Mouse (Mus musculus) right cerebral cortex, postnatal 36 days (tissue): ENCODE results near the gene Sptlc2.

Experiments
- DNase-seq, 2 experiments: peaks; one replicate each; pipeline ENCODE4 v3.0.0; 2022; ENCODE audit warnings: low spot score in 2 of 2, mixed read lengths in 1 of 2

The Sptlc2 gene

GRCm38 (mm10) chr12:87397126-87397525 is 9.0 kb upstream of the Sptlc2 start:
- no peak for DNase-seq

- DNase-seq = no peak
These were observed 6.2 kb upstream of the Sptlc2 start for GRCm38 (mm10) chr12:87394316-87394715.

- DNase-seq = no peak
These were observed 5.4 kb upstream of the Sptlc2 start for GRCm38 (mm10) chr12:87393447-87394145.

- DNase-seq = no peak
These were observed 3.2 kb upstream of the Sptlc2 start for GRCm38 (mm10) chr12:87391355-87391754.

GRCm38 (mm10) chr12:87389231-87389630 is 1.1 kb upstream of the Sptlc2 start:
- no peak for DNase-seq

- peak in 1 of 2 experiments; percentile 18 for DNase-seq
These were observed 709 bp downstream of the Sptlc2 start for GRCm38 (mm10) chr12:87387171-87388121.

- DNase-seq = no peak
These were observed 3.1 kb downstream of the Sptlc2 start for GRCm38 (mm10) chr12:87385051-87385450.

- no peak for DNase-seq
These were observed 6.8 kb downstream of the Sptlc2 start for GRCm38 (mm10) chr12:87381380-87381682.

GRCm38 (mm10) chr12:87380586-87381379 is 7.4 kb downstream of the Sptlc2 start:
- no peak for DNase-seq

GRCm38 (mm10) chr12:87379496-87379895 is 8.7 kb downstream of the Sptlc2 start:
- DNase-seq = no peak

- DNase-seq = no peak
These were observed 14.0 kb downstream of the Sptlc2 start for GRCm38 (mm10) chr12:87374159-87374558.

- no peak for DNase-seq
These were observed 18.8 kb downstream of the Sptlc2 start for GRCm38 (mm10) chr12:87369319-87369718.

- no peak for DNase-seq
These were observed 20.1 kb downstream of the Sptlc2 start for GRCm38 (mm10) chr12:87368092-87368491.

- DNase-seq = no peak
These were observed 22.5 kb downstream of the Sptlc2 start for GRCm38 (mm10) chr12:87365676-87366075.

GRCm38 (mm10) chr12:87362111-87362510 is 26.0 kb downstream of the Sptlc2 start:
- no peak for DNase-seq

- DNase-seq = no peak
These were observed 40.1 kb downstream of the Sptlc2 start for GRCm38 (mm10) chr12:87348029-87348428.

- DNase-seq = no peak
These were observed 40.6 kb downstream of the Sptlc2 start for GRCm38 (mm10) chr12:87347511-87347910.

GRCm38 (mm10) chr12:87343084-87343605 is 45.0 kb downstream of the Sptlc2 start:
- DNase-seq = no peak

- no peak for DNase-seq
These were observed 50.1 kb downstream of the Sptlc2 start for GRCm38 (mm10) chr12:87338082-87338481.

GRCm38 (mm10) chr12:87334886-87335285 is 53.3 kb downstream of the Sptlc2 start:
- no peak for DNase-seq

GRCm38 (mm10) chr12:87333794-87334193 is 54.4 kb downstream of the Sptlc2 start:
- DNase-seq = no peak

- DNase-seq = no peak
These were observed 55.6 kb downstream of the Sptlc2 start for GRCm38 (mm10) chr12:87332511-87332910.
